Mouse (Mus musculus) C2C12 (cell line): ENCODE data around the gene Depdc5.

Source experiments
- CTCF ChIP-seq: IDR thresholded peaks from one replicate; pipeline ENCODE4 v1.5.1; 2011; ENCODE audit not compliant: control insufficient read depth, insufficient read depth, insufficient read length
- FOSL1 ChIP-seq: IDR thresholded peaks from one replicate; pipeline ENCODE4 v1.8.0; 2011; ENCODE audit warnings: mild to moderate bottlenecking, low read length; ENCODE audit not compliant: poor library complexity, insufficient read depth, severe bottlenecking
- MAX ChIP-seq: IDR thresholded peaks from one replicate; pipeline ENCODE4 v1.6.1; 2011; ENCODE audit warnings: mild to moderate bottlenecking, control low read depth
- MYOG ChIP-seq: IDR thresholded peaks from one replicate; pipeline ENCODE4 v1.6.1; 2011; ENCODE audit not compliant: control insufficient read depth, insufficient read length; ENCODE audit errors: extremely low read depth
- USF1 ChIP-seq: IDR thresholded peaks from one replicate; pipeline ENCODE4 v1.6.1; 2011; ENCODE audit warnings: low read depth, mild to moderate bottlenecking, control low read depth, moderate library complexity

DNA sequence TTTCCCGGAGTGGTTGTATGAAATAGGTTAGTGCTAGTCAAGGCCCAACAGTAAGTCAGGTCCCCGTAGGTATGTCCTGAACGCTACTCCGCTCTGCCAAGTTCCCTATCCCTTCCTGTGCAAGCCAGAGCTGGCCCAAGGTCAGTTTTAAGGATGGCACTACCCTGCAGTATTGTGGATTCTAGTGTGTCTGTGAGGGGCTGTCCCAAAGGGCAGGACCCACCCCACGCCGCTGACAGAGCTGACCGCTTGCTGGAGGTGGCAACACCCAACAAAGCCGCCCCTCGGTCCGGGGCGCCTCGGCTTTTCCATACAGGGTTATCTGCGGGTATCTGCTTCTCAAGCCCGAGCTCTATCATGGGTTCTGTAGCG, 154.7 kb downstream of the Depdc5 start:
- TF ChIP-seq CTCF: no peak
- no peak for TF ChIP-seq FOSL1
- no peak for TF ChIP-seq USF1
- TF ChIP-seq MYOG: no peak
- no peak for TF ChIP-seq MAX
